Mouse (Mus musculus) MEL (cell line): ENCODE measurements at regions not wholly inside any gene's neighbourhood (a gene's known extent, or its start where the extent isn't known, plus 50 kb on each side); places are given as distances from the start of the nearest gene placed in this dataset.

ENCODE experiments used
- DNase-seq: peaks from one replicate; pipeline ENCODE4 v3.0.0; 2011; ENCODE audit warnings: low read depth, low spot score
- H3K27ac ChIP-seq: 2 replicates; pipeline ENCODE4 v1.5.1; 2012; ENCODE audit warnings: low read depth, mild to moderate bottlenecking, control low read depth, low read length, moderate library complexity; ENCODE audit not compliant: control insufficient read depth
- H3K27me3 ChIP-seq, 2 experiments: fragments of 150-350 bp in 1 of 2; sonication (generic) in 1 of 2; 2 replicates each; pipeline ENCODE4 v1.6.1; 2012; ENCODE audit warnings: low read length in 2 of 2, mild to moderate bottlenecking in 2 of 2, improper control_type of control experiment in 1 of 2, moderate library complexity in 1 of 2; ENCODE audit not compliant: insufficient read depth in 2 of 2, control insufficient read depth in 1 of 2
- H3K36me3 ChIP-seq, 2 experiments: 2 replicates each; pipeline ENCODE4 v1.6.1; 2012 to 2014; ENCODE audit warnings: low read length in 2 of 2, improper control_type of control experiment in 1 of 2, inconsistent platforms in 1 of 2, mild to moderate bottlenecking in 1 of 2; ENCODE audit not compliant: insufficient read depth in 2 of 2, control insufficient read depth in 1 of 2
- H3K4me1 ChIP-seq, 2 experiments: fragments of 150-350 bp in 1 of 2; sonication (generic) in 1 of 2; 2 replicates each; pipeline ENCODE4 v1.6.1; 2012; ENCODE audit warnings: low read length in 2 of 2, improper control_type of control experiment in 1 of 2, mild to moderate bottlenecking in 1 of 2; ENCODE audit not compliant: insufficient read depth in 2 of 2, control insufficient read depth in 1 of 2
- H3K4me3 ChIP-seq, 2 experiments: fragments of 150-350 bp in 1 of 2; sonication (generic) in 1 of 2; 2 replicates each; pipeline ENCODE4 v1.5.1; 2012; ENCODE audit warnings: low read depth in 2 of 2, low read length in 2 of 2, mild to moderate bottlenecking in 2 of 2, moderate library complexity in 2 of 2, control low read depth in 1 of 2, improper control_type of control experiment in 1 of 2; ENCODE audit not compliant: control insufficient read depth in 1 of 2, insufficient read depth in 1 of 2
- H3K79me2 ChIP-seq: 2 replicates; pipeline ENCODE4 v1.6.1; 2012; ENCODE audit warnings: mild to moderate bottlenecking, low read length, moderate library complexity; ENCODE audit not compliant: control insufficient read depth, poor library complexity, insufficient read depth
- H3K9ac ChIP-seq: 2 replicates; pipeline ENCODE4 v1.6.1; 2012; ENCODE audit warnings: low read depth, mild to moderate bottlenecking, control low read depth, low read length, moderate library complexity; ENCODE audit not compliant: control insufficient read depth, poor library complexity, severe bottlenecking
- H3K9me3 ChIP-seq: fragments of 150-350 bp; sonication (generic); replicated peaks from 2 replicates; pipeline ENCODE4 v1.6.1; 2012; ENCODE audit warnings: mild to moderate bottlenecking, low read length, improper control_type of control experiment, moderate library complexity; ENCODE audit not compliant: insufficient read depth
- BHLHE40 ChIP-seq: IDR thresholded peaks from 2 replicates; pipeline ENCODE4 v1.6.1; 2012; ENCODE audit warnings: low read depth, mild to moderate bottlenecking, inconsistent platforms, low read length, improper control_type of control experiment, borderline replicate concordance
- CHD1 ChIP-seq: IDR thresholded peaks from 2 replicates; pipeline ENCODE4 v1.6.1; 2012; ENCODE audit warnings: low read depth, mild to moderate bottlenecking, inconsistent platforms, low read length, improper control_type of control experiment
- CTCF ChIP-seq, 3 experiments: IDR thresholded peaks in 2 of 3; conservative IDR thresholded peaks in 1 of 3; 2 replicates each; pipeline ENCODE4 v1.5.1; 2011 to 2012; ENCODE audit warnings: low read length in 3 of 3, low read depth in 2 of 3, mild to moderate bottlenecking in 2 of 3, improper control_type of control experiment in 1 of 3, inconsistent platforms in 1 of 3, mixed read lengths in 1 of 3, moderate library complexity in 1 of 3; ENCODE audit not compliant: control insufficient read depth in 1 of 3, insufficient read depth in 1 of 3, poor library complexity in 1 of 3, severe bottlenecking in 1 of 3
- E2F4 ChIP-seq: IDR thresholded peaks from 2 replicates; pipeline ENCODE4 v1.6.1; 2011; ENCODE audit warnings: low read depth, low read length, improper control_type of control experiment, borderline replicate concordance
- ETS1 ChIP-seq: IDR thresholded peaks from 2 replicates; pipeline ENCODE4 v1.6.1; 2012; ENCODE audit warnings: low read depth, mild to moderate bottlenecking, inconsistent platforms, low read length, improper control_type of control experiment, moderate library complexity
- GATA1 ChIP-seq: IDR thresholded peaks from 2 replicates; pipeline ENCODE4 v1.6.1; 2011; ENCODE audit warnings: low read depth, low read length, improper control_type of control experiment
- HCFC1 ChIP-seq: IDR thresholded peaks from 2 replicates; pipeline ENCODE4 v1.6.1; 2012; ENCODE audit warnings: low read depth, mild to moderate bottlenecking, inconsistent platforms, low read length, improper control_type of control experiment, moderate library complexity
- JUND ChIP-seq: IDR thresholded peaks from 2 replicates; pipeline ENCODE4 v1.6.1; 2011; ENCODE audit warnings: low read depth, mild to moderate bottlenecking, improper control_type of control experiment, low read length
- MAFK ChIP-seq: IDR thresholded peaks from 2 replicates; pipeline ENCODE4 v1.6.1; 2011; ENCODE audit warnings: low read depth, mild to moderate bottlenecking, low read length, improper control_type of control experiment, borderline replicate concordance
- MAX ChIP-seq: IDR thresholded peaks from 2 replicates; pipeline ENCODE4 v1.6.1; 2011; ENCODE audit warnings: low read length, improper control_type of control experiment
- MEF2A ChIP-seq: IDR thresholded peaks from 2 replicates; pipeline ENCODE4 v1.6.1; 2014; ENCODE audit warnings: low read depth, mild to moderate bottlenecking, inconsistent platforms, low read length, improper control_type of control experiment; ENCODE audit not compliant: poor library complexity, insufficient replicate concordance, severe bottlenecking; ENCODE audit errors: extremely low read depth
- MXI1 ChIP-seq: IDR thresholded peaks from 2 replicates; pipeline ENCODE4 v1.6.1; 2011; ENCODE audit warnings: mild to moderate bottlenecking, low read depth, low read length, improper control_type of control experiment
- MYB ChIP-seq: IDR thresholded peaks from 2 replicates; pipeline ENCODE4 v1.6.1; 2011; ENCODE audit warnings: mild to moderate bottlenecking, low read depth, low read length, improper control_type of control experiment
- NELFE ChIP-seq: IDR thresholded peaks from 2 replicates; pipeline ENCODE4 v1.6.1; 2011; ENCODE audit warnings: low read depth, low read length, improper control_type of control experiment
- NRF1 ChIP-seq: IDR thresholded peaks from 2 replicates; pipeline ENCODE4 v1.6.1; 2014; ENCODE audit warnings: low read depth, mild to moderate bottlenecking, inconsistent platforms, low read length, improper control_type of control experiment, moderate library complexity; ENCODE audit not compliant: poor library complexity, insufficient read depth, severe bottlenecking
- POLR2AphosphoS5 ChIP-seq: IDR thresholded peaks from 2 replicates; pipeline ENCODE4 v1.6.1; 2012; ENCODE audit warnings: low read depth, borderline replicate concordance, mild to moderate bottlenecking, inconsistent platforms, low read length, moderate library complexity, mixed read lengths
- SMC3 ChIP-seq: IDR thresholded peaks from 2 replicates; pipeline ENCODE4 v1.6.1; 2011; ENCODE audit warnings: low read depth, low read length, improper control_type of control experiment
- TAL1 ChIP-seq: IDR thresholded peaks from 2 replicates; pipeline ENCODE4 v1.6.1; 2012; ENCODE audit warnings: mild to moderate bottlenecking, inconsistent platforms, low read length, moderate library complexity, mixed read lengths
- TBP ChIP-seq: IDR thresholded peaks from 2 replicates; pipeline ENCODE4 v1.8.0; 2011; ENCODE audit warnings: low read depth, low read length, improper control_type of control experiment
- UBTF ChIP-seq: IDR thresholded peaks from 2 replicates; pipeline ENCODE4 v1.6.1; 2012; ENCODE audit warnings: low read depth, mild to moderate bottlenecking, inconsistent platforms, low read length, improper control_type of control experiment, moderate library complexity, borderline replicate concordance; ENCODE audit not compliant: insufficient read depth
- USF1 ChIP-seq: IDR thresholded peaks from 2 replicates; pipeline ENCODE4 v1.6.1; 2014; ENCODE audit warnings: low read depth, mild to moderate bottlenecking, inconsistent platforms, low read length, improper control_type of control experiment, moderate library complexity
- USF2 ChIP-seq, 2 experiments: IDR thresholded peaks; 2 replicates each; pipeline ENCODE4 v1.6.1; 2011 to 2012; ENCODE audit warnings: improper control_type of control experiment in 2 of 2, low read length in 2 of 2, borderline replicate concordance in 1 of 2, inconsistent platforms in 1 of 2, low read depth in 1 of 2, mild to moderate bottlenecking in 1 of 2; ENCODE audit not compliant: insufficient read depth in 1 of 2
- ZC3H11A ChIP-seq: IDR thresholded peaks from 2 replicates; pipeline ENCODE4 v1.6.1; 2012; ENCODE audit warnings: low read depth, mild to moderate bottlenecking, inconsistent platforms, low read length, improper control_type of control experiment
- ZMIZ1 ChIP-seq: IDR thresholded peaks from 2 replicates; pipeline ENCODE4 v1.6.1; 2012; ENCODE audit warnings: low read depth, mild to moderate bottlenecking, inconsistent platforms, low read length, improper control_type of control experiment, moderate library complexity

DNA sequence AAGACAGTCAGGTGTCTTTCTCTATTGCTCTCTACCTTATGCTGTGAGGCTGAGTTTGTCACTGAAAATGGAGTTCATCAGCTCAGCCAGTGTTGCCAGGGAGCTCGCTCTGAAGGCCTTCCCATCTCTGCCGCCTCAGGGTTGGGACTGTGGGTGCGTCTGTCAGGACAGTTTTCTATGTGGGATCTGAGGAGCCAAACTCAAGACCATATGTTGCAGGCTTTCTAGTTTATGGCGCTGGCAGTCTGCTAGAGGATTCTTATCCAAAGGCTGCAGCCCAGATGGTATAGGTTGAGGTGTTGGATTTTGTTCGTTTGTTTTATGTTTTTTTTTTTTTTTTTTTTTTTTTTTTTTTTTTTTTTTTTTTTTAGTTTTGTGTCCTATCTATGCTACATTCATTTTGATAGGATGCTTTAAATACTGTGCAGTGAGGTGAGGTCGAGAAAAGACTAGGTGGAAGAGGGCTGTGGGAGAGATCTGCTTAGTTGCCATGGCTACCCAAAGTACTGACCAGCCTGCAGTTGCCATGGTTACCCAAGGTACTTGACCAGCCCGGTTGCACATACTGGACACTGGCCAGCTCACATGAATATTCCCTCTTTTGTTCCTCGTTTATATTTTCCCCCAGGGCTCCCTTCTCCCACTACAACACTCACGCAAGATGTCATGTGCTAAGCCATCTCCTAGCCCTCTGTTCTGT, 65.8 kb upstream of the Pced1b start:
- H3K27me3 ChIP-seq: peaks cover 1% of the 10 kb centered on the region in 2 experiments; a peak in 1 of 4 replicates
- TF ChIP-seq CTCF (IDR thresholded peaks at IDR 0.05 in 2 of 3, conservative IDR thresholded peaks at IDR 0.05 in 1 of 3; ENCODE audit: control insufficient read depth in 1 of 3, insufficient read depth in 1 of 3, low read depth in 2 of 3, low read length in 3 of 3, poor library complexity in 1 of 3, severe bottlenecking in 1 of 3): no peak
- TF ChIP-seq NRF1: no peak
- TF ChIP-seq NELFE: no peak
- no peak for TF ChIP-seq MEF2A
- TF ChIP-seq HCFC1: no peak
- no peak for TF ChIP-seq E2F4
- TF ChIP-seq ETS1: no peak
- TF ChIP-seq MAX: no peak
- H3K9me3 ChIP-seq: no peaks in the 10 kb centered on the region
- H3K79me2 ChIP-seq: no peaks in the 10 kb centered on the region
- H3K27ac ChIP-seq: no peak overlapping the region
- no peak for DNase-seq
- no peak overlapping the region for H3K9ac ChIP-seq
- no peaks in the 10 kb centered on the region for H3K4me1 ChIP-seq
- no peaks in the 10 kb centered on the region for H3K36me3 ChIP-seq
- H3K4me3 ChIP-seq: no peak overlapping the region

- Histone ChIP-seq H3K79me2 (no peaks in the 10 kb centered on the region), H3K27me3 (peaks cover 0 to 1% of the 10 kb centered on the region in 2 experiments; a peak in 1 of 4 replicates), H3K9me3 (no peaks in the 10 kb centered on the region), H3K27ac (no peak overlapping the region), H3K36me3 (no peaks in the 10 kb centered on the region), H3K4me3 (no peak overlapping the region), H3K4me1 (no peaks in the 10 kb centered on the region), H3K9ac (no peak overlapping the region)
- no peak for TF ChIP-seq JUND
- no peak for TF ChIP-seq GATA1
- TF ChIP-seq MXI1: no peak
- TF ChIP-seq USF2 (IDR thresholded peaks at IDR 0.05; ENCODE audit: borderline replicate concordance in 1 of 2, insufficient read depth in 1 of 2, low read depth in 1 of 2, low read length in 2 of 2): no peak
- TF ChIP-seq ZC3H11A: no peak
- no peak for TF ChIP-seq MAFK
- TF ChIP-seq USF1: no peak
- TF ChIP-seq ZMIZ1: no peak
- no peak for TF ChIP-seq CHD1
- no peak for TF ChIP-seq SMC3
- TF ChIP-seq ETS1: no peak
- TF ChIP-seq TBP: no peak
- no peak for TF ChIP-seq MAX
- TF ChIP-seq UBTF: no peak
- TF ChIP-seq MYB: no peak
- TF ChIP-seq MEF2A: no peak
- TF ChIP-seq POLR2AphosphoS5: no peak
- no peak for TF ChIP-seq TAL1
- TF ChIP-seq BHLHE40: no peak
- DNase-seq: no peak
These were observed 68.6 kb upstream of the Pced1b start for GRCm38 (mm10) chr15:97178286-97178685.
